Mouse (Mus musculus): ENCODE measurements around the gene Kcnk5. TPM values are rescaled to one million over a fixed set of nuclear protein-coding genes. Genes with fewer than 3 reads are reported as not detected.

The Kcnk5 gene
- polyA plus RNA-seq, 1 experiment from 2014 or later: 4.5 TPM

DNA sequence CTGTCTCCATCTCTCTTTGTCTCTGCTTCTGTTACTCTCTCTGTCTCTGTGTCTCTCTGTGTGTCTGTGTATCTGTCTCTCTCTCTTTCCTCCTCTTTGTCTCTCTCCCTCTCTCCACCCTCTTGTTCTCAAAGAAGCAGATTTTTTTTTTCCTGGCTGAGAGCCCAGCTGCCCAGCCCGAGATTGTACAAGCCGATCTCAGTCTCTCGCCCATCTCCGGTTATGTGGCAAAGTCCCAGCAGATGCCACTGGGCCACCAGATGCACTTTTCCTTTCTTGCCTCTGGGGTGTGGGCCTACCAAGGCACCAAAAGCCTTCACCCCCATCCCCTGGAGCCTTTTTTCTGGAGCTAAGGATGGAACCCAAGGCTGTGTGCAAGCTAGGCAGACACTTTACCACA, 42.6 kb upstream of the Kcnk5 start:
- 72% methylated on average over 4 of the region's 4 CpGs for WGBS
- Histone ChIP-seq H3K4me2 (ENCODE audit: low read depth, low read length) (no peak overlapping the region), H3K4me1 (ENCODE audit: control insufficient read depth, insufficient read depth, low read length) (no peaks in the 10 kb centered on the region), H3K36me3 (replicated peaks; ENCODE audit: control insufficient read depth, insufficient read depth, low read depth, low read length) (no peaks in the 10 kb centered on the region), H3K9me3 (replicated peaks; ENCODE audit: control insufficient read depth, low read length) (no peaks in the 10 kb centered on the region), H3K27ac (replicated peaks; ENCODE audit: low read depth, low read length) (no peak overlapping the region), H3K9ac (replicated peaks; ENCODE audit: low read length) (no peak overlapping the region), H3K4me3 (ENCODE audit: low read depth, low read length) (no peak overlapping the region), H3K27me3 (ENCODE audit: control insufficient read depth, insufficient read depth, low read length) (no peaks in the 10 kb centered on the region)
- no peak for ATAC-seq (replicated peaks; ENCODE audit: insufficient number of reproducible peaks, low FRiP score, low TSS enrichment, low read depth)
- no peak for DNase-seq (ENCODE audit: low spot score)

DNA sequence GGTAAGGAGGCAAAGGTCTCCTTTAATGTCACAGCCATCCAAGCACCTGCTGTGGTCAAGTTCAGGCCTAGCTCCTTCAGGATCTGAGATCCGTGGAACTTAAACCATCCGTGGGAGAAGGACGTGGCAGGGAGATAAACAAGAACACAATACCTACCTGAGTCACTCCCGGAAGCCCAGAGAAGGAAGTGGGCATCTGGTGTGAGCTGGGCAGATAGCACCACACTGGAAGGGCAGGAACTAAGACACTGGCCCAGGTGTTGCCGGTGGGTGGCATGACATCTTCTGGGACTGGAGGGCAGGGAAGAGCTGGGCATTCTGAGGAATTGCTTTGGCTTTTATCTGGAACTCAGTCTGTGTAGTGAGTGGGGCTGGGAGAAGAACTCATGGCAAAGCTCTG, 41.6 kb upstream of the Kcnk5 start:
- Histone ChIP-seq H3K4me1 (ENCODE audit: control insufficient read depth, insufficient read depth, low read length) (no peaks in the 10 kb centered on the region), H3K27ac (replicated peaks; ENCODE audit: low read depth, low read length) (no peak overlapping the region), H3K9ac (replicated peaks; ENCODE audit: low read length) (no peak overlapping the region), H3K27me3 (ENCODE audit: control insufficient read depth, insufficient read depth, low read length) (no peaks in the 10 kb centered on the region), H3K4me2 (ENCODE audit: low read depth, low read length) (no peak overlapping the region), H3K36me3 (replicated peaks; ENCODE audit: control insufficient read depth, insufficient read depth, low read depth, low read length) (no peaks in the 10 kb centered on the region), H3K9me3 (replicated peaks; ENCODE audit: control insufficient read depth, low read length) (no peaks in the 10 kb centered on the region), H3K4me3 (ENCODE audit: low read depth, low read length) (no peak overlapping the region)
- 84% methylated on average over 5 of the region's 5 CpGs for WGBS
- DNase-seq (ENCODE audit: low spot score): no peak
- ATAC-seq (replicated peaks; ENCODE audit: insufficient number of reproducible peaks, low FRiP score, low TSS enrichment, low read depth): no peak

DNA sequence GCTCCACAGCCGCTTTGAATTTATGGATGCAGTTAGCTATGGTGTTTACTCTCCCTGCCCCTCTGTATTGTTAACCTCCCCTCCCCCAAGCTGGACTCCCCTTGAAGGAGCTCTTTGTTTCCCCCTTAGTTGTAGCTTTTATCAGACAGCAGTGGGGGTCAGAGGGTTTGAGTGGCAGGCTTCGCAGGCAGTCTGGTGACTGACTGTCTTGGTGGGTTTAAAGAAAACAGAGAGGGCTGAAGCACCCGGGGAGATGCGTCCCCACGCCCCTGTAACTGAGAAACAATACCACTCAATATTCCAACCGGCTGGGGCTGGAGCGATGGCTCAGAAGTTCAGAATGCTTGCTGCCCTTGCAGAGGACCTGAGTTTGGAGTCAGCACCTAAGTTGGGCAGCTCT, 39.5 kb upstream of the Kcnk5 start:
- DNase-seq (ENCODE audit: low spot score): peak; percentile 30
- Histone ChIP-seq H3K36me3 (replicated peaks; ENCODE audit: control insufficient read depth, insufficient read depth, low read depth, low read length) (no peaks in the 10 kb centered on the region), H3K27ac (replicated peaks; ENCODE audit: low read depth, low read length) (no peak overlapping the region), H3K9me3 (replicated peaks; ENCODE audit: control insufficient read depth, low read length) (no peaks in the 10 kb centered on the region), H3K9ac (replicated peaks; ENCODE audit: low read length) (no peak overlapping the region), H3K4me1 (ENCODE audit: control insufficient read depth, insufficient read depth, low read length) (no peaks in the 10 kb centered on the region), H3K27me3 (ENCODE audit: control insufficient read depth, insufficient read depth, low read length) (no peaks in the 10 kb centered on the region), H3K4me2 (ENCODE audit: low read depth, low read length) (no peak overlapping the region), H3K4me3 (ENCODE audit: low read depth, low read length) (no peak overlapping the region)
- ATAC-seq (replicated peaks; ENCODE audit: insufficient number of reproducible peaks, low FRiP score, low TSS enrichment, low read depth): 0 out of 2 replicates have a peak, but pooled peaks have one; percentile 22
- 16% methylated on average over 7 of the region's 7 CpGs for WGBS

DNA sequence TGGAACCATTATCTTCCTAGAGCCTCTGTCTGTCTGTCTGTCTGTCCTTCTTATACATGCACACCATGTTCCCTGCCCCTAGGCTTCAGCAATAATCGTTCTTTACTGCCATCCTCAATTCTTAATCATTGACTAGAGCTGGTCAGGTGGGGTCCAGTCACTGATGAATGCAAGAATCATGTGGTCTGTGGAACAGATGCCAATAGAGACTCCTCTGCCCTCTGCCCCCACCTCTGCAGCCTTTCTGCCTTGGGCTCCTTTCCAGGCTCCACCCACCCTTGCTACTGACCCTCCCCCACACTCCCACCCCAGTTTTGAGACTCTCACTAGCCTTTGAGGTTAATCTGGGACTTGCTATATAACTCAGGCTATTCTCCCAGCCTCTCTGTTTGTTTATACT, 38.2 kb upstream of the Kcnk5 start:
- Histone ChIP-seq H3K9ac (replicated peaks; ENCODE audit: low read length) (no peak overlapping the region), H3K4me1 (ENCODE audit: control insufficient read depth, insufficient read depth, low read length) (no peaks in the 10 kb centered on the region), H3K4me2 (ENCODE audit: low read depth, low read length) (no peak overlapping the region), H3K27me3 (ENCODE audit: control insufficient read depth, insufficient read depth, low read length) (no peaks in the 10 kb centered on the region), H3K27ac (replicated peaks; ENCODE audit: low read depth, low read length) (no peak overlapping the region), H3K9me3 (replicated peaks; ENCODE audit: control insufficient read depth, low read length) (no peaks in the 10 kb centered on the region), H3K36me3 (replicated peaks; ENCODE audit: control insufficient read depth, insufficient read depth, low read depth, low read length) (no peaks in the 10 kb centered on the region), H3K4me3 (ENCODE audit: low read depth, low read length) (no peak overlapping the region)
- 62% methylated on average over 1 of the region's 1 CpGs for WGBS
- DNase-seq (ENCODE audit: low spot score): no peak
- ATAC-seq (replicated peaks; ENCODE audit: insufficient number of reproducible peaks, low FRiP score, low TSS enrichment, low read depth): no peak

DNA sequence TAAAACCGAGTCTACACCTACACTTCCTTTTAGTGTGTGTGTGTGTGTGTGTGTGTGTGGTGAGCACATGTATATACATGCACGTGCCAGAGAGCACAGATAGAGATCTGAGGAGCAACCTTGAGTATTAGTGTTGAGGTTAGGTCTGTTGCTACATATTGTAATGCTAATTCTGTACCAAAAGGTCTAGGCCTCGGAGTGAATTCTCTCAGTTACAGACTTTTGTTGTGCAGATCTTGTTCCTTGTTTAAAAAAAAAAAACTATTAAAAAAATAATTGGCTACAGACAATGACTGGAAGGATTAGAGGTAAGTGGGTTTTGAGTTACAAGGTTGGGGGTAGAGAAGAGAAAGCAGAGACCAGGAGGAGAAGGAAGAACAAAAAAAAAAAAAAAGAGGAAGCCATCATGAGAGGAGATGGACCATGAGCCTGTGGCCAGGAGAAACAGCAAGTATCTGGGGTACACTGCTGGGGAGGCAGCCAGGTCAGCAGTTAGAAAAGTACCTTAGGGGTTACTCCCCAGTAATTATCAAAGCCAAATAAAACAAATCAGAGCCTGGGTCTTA, 35.8 kb upstream of the Kcnk5 start:
- H3K9ac ChIP-seq (replicated peaks; ENCODE audit: low read length): no peak overlapping the region
- no peak overlapping the region for H3K4me3 ChIP-seq (ENCODE audit: low read depth, low read length)
- H3K4me2 ChIP-seq (ENCODE audit: low read depth, low read length): no peak overlapping the region
- H3K4me1 ChIP-seq (ENCODE audit: control insufficient read depth, insufficient read depth, low read length): no peaks in the 10 kb centered on the region
- WGBS: 39% methylated on average over 3 of the region's 3 CpGs
- H3K27ac ChIP-seq (replicated peaks; ENCODE audit: low read depth, low read length): no peak overlapping the region
- H3K27me3 ChIP-seq (ENCODE audit: control insufficient read depth, insufficient read depth, low read length): no peaks in the 10 kb centered on the region
- no peaks in the 10 kb centered on the region for H3K36me3 ChIP-seq (replicated peaks; ENCODE audit: control insufficient read depth, insufficient read depth, low read depth, low read length)
- no peak; the same call in 1 of the 2 replicates for ATAC-seq (replicated peaks; ENCODE audit: insufficient number of reproducible peaks, low FRiP score, low TSS enrichment, low read depth)
- DNase-seq (ENCODE audit: low spot score): no peak
- no peaks in the 10 kb centered on the region for H3K9me3 ChIP-seq (replicated peaks; ENCODE audit: control insufficient read depth, low read length)

DNA sequence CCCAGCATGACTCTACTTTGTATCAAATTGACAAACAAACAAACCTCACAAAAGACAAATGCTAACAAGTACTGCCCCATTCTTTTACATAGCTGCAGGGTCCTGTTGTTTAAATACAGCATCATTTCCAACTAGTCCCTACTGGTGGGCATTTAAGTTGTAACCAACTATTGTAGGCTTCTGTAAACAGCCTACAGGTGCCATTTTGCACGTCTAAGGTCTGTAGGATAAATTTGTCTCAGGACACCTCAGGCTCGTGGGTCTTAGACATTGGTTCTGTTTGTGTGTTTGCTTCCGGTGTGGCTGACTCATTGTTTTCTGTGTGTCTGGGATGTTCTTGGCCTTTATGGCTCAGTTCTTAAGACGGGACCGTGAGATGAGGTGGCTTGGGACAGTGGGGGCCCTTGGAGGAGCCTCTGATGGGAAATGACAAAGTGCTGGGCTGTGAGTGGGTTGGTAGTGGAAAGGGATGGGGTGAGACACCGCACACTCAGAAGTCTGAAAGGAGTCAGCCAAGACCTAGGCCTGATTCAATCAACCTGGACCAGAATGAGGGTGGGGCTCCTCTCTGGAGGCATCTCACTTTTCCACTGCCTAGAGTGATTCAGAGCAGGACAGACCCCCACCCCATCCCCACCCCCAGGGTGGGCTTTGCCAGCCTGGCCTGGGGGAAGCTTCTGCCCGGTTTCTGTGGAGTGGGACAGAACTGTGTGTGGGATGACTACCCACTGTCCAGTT, 35.1 kb upstream of the Kcnk5 start:
- no peak overlapping the region for H3K9ac ChIP-seq (replicated peaks; ENCODE audit: low read length)
- 85% methylated on average over 7 of the region's 7 CpGs for WGBS
- no peaks in the 10 kb centered on the region for H3K9me3 ChIP-seq (replicated peaks; ENCODE audit: control insufficient read depth, low read length)
- no peak overlapping the region for H3K4me2 ChIP-seq (ENCODE audit: low read depth, low read length)
- peak; percentile 23; the same call in 1 of the 2 replicates for ATAC-seq (replicated peaks; ENCODE audit: insufficient number of reproducible peaks, low FRiP score, low TSS enrichment, low read depth)
- no peak overlapping the region for H3K4me3 ChIP-seq (ENCODE audit: low read depth, low read length)
- no peak for DNase-seq (ENCODE audit: low spot score)
- no peak overlapping the region for H3K27ac ChIP-seq (replicated peaks; ENCODE audit: low read depth, low read length)
- H3K27me3 ChIP-seq (ENCODE audit: control insufficient read depth, insufficient read depth, low read length): no peaks in the 10 kb centered on the region
- H3K36me3 ChIP-seq (replicated peaks; ENCODE audit: control insufficient read depth, insufficient read depth, low read depth, low read length): no peaks in the 10 kb centered on the region
- no peaks in the 10 kb centered on the region for H3K4me1 ChIP-seq (ENCODE audit: control insufficient read depth, insufficient read depth, low read length)

DNA sequence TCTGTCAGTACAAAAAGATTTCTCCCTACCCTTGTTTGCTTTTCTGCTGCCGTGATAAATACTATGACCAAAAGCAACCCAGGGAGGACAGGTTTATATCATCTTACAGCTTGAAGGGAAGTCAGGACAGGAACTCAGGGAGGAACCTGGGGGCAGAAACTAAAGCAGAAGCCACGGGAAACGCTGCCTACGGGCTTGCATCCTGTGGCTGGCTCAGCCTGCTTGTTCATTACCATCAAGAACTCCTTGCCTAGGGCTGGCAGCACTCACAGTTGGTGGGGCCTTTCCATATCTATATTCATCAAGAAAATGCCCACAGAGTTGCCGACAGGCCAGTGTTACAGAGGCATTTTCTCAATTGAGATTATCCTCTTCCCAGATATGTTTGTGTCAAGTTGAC, 34.2 kb upstream of the Kcnk5 start:
- 61% methylated on average over 5 of the region's 5 CpGs for WGBS
- H3K4me2 ChIP-seq (ENCODE audit: low read depth, low read length): no peak overlapping the region

DNA sequence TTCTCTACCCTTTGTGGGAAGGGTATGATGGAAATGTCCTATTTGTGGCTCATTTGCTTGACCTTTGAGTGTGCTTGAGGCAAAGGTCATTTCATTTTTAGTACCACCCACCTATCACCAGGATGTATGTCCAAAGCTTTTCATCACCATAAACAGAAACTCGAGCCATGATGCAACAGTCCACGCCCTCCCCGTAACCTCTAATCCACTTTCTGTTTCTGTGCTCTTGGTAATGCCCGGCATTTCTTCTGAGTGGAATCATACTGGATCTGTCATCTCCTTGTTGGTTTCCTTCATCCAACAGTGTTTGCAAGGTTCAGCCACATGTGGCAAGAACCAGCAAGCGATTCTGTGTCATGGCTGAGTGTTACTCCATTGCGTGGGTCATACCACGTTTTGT, 32.5 kb upstream of the Kcnk5 start:
- Histone ChIP-seq H3K9ac (replicated peaks; ENCODE audit: low read length) (no peak overlapping the region), H3K27me3 (ENCODE audit: control insufficient read depth, insufficient read depth, low read length) (no peaks in the 10 kb centered on the region), H3K4me1 (ENCODE audit: control insufficient read depth, insufficient read depth, low read length) (no peaks in the 10 kb centered on the region), H3K4me3 (ENCODE audit: low read depth, low read length) (no peak overlapping the region), H3K9me3 (replicated peaks; ENCODE audit: control insufficient read depth, low read length) (no peaks in the 10 kb centered on the region), H3K27ac (replicated peaks; ENCODE audit: low read depth, low read length) (no peak overlapping the region), H3K4me2 (ENCODE audit: low read depth, low read length) (no peak overlapping the region), H3K36me3 (replicated peaks; ENCODE audit: control insufficient read depth, insufficient read depth, low read depth, low read length) (no peaks in the 10 kb centered on the region)
- no peak for ATAC-seq (replicated peaks; ENCODE audit: insufficient number of reproducible peaks, low FRiP score, low TSS enrichment, low read depth)
- no peak for DNase-seq (ENCODE audit: low spot score)
- 92% methylated on average over 7 of the region's 7 CpGs for WGBS

More for the DNA sequence above, 34.2 kb upstream of the Kcnk5 start:
- Histone ChIP-seq H3K4me3 (ENCODE audit: low read depth, low read length) (no peak overlapping the region), H3K9me3 (replicated peaks; ENCODE audit: control insufficient read depth, low read length) (no peaks in the 10 kb centered on the region), H3K27ac (replicated peaks; ENCODE audit: low read depth, low read length) (no peak overlapping the region), H3K4me1 (ENCODE audit: control insufficient read depth, insufficient read depth, low read length) (no peaks in the 10 kb centered on the region), H3K27me3 (ENCODE audit: control insufficient read depth, insufficient read depth, low read length) (no peaks in the 10 kb centered on the region), H3K9ac (replicated peaks; ENCODE audit: low read length) (no peak overlapping the region), H3K36me3 (replicated peaks; ENCODE audit: control insufficient read depth, insufficient read depth, low read depth, low read length) (no peaks in the 10 kb centered on the region)
- no peak for ATAC-seq (replicated peaks; ENCODE audit: insufficient number of reproducible peaks, low FRiP score, low TSS enrichment, low read depth)
- DNase-seq (ENCODE audit: low spot score): no peak

Measured in embryonic facial prominence, embryonic 11.5 days (tissue).